Mouse (Mus musculus) sigmoid colon, adult 10 weeks (tissue): ENCODE data around the gene Olfr1477. TPM values are rescaled to one million over a fixed set of nuclear protein-coding genes. Genes with fewer than 3 reads are reported as not detected.

Source experiments
- polyA plus RNA-seq: library from polyadenylated mRNA; stranded (reverse); fragments of 350-450 nt; fragmentation: Illumina TruSeq; extraction: RNeasy Lipid Tissue Mini Kit (QIAGEN cat#74804); gene quantifications from one replicate; pipeline ENCODE4 v1.2.3, GENCODE M21; 2014; ENCODE audit warnings: low read depth, low replicate concordance

The Olfr1477 gene
- polyA plus RNA-seq, result not detected

GRCm38 (mm10) chr19:13500246-13500645, at the start of gene Olfr1477:
Olfr1477 (plus strand) TSS chr19:13500546.

DNA sequence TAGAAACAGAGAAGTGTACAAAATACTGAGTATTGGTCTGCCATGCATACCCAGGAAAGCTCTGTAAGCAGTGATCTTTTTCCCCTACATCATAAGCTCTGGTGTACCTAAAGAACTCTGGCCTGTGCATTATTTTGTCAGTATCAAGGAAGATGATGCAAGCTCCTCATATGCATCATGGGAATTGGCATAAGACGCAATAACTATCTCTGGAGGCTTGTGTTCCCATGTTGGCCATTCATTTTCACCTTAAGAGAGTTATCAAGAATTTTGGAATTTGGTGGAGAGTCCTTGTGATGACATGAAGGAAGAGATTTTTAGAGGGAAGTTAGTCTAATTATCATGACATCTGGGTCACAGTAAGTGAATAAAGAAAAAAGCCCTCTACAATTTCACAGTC, 44.4 kb upstream of the Olfr1477 start, which contains the start of gene Olfr1472:
TSS of gene Olfr1472 (minus strand) at position 101 of the 400 bp plus-strand sequence.

GRCm38 (mm10) chr19:13469265-13469664, 31.1 kb upstream of the Olfr1477 start, which contains the start of gene Olfr1474:
Olfr1474 (plus strand) TSS chr19:13469565.

GRCm38 (mm10) chr19:13480096-13480495, 20.2 kb upstream of the Olfr1477 start, which contains the start of gene Olfr1475:
Olfr1475 (minus strand) TSS chr19:13480196.

GRCm38 (mm10) chr19:13527613-13528012, 27.3 kb downstream of the Olfr1477 start, which contains the start of gene Olfr1480:
Olfr1480 (plus strand) TSS chr19:13527913.

Other genes with a start within 250 kb of the Olfr1477 start
- not detected for gene Olfr1465, start 185.0 kb upstream of the Olfr1477 start, polyA plus RNA-seq
- not detected for gene Olfr1466, start 161.7 kb upstream of the Olfr1477 start, polyA plus RNA-seq
- not detected for gene Olfr1467, start 138.3 kb upstream of the Olfr1477 start, polyA plus RNA-seq
- gene Olfr1469, start 92.7 kb upstream of the Olfr1477 start, polyA plus RNA-seq, result not detected
- not detected for gene Olfr1471, start 57.1 kb upstream of the Olfr1477 start, polyA plus RNA-seq
- not detected for gene Olfr1472, start 44.5 kb upstream of the Olfr1477 start, polyA plus RNA-seq
- not detected for gene Olfr1474, start 31.0 kb upstream of the Olfr1477 start, polyA plus RNA-seq
- gene Olfr1475, start 20.4 kb upstream of the Olfr1477 start, polyA plus RNA-seq, result not detected
- gene Olfr1480, start 27.4 kb downstream of the Olfr1477 start, polyA plus RNA-seq, result not detected
- gene Olfr1484, start 83.0 kb downstream of the Olfr1477 start, polyA plus RNA-seq, result not detected
- gene Olfr1487, start 116.8 kb downstream of the Olfr1477 start, polyA plus RNA-seq, result not detected
- not detected for gene Olfr1489, start 131.1 kb downstream of the Olfr1477 start, polyA plus RNA-seq
- not detected for gene Olfr1490, start 150.5 kb downstream of the Olfr1477 start, polyA plus RNA-seq
- gene Olfr1491, start 196.7 kb downstream of the Olfr1477 start, polyA plus RNA-seq, result not detected
- not detected for gene Olfr1493-ps1, start 222.7 kb downstream of the Olfr1477 start, polyA plus RNA-seq
- not detected for gene Olfr1494, start 239.2 kb downstream of the Olfr1477 start, polyA plus RNA-seq